Mouse (Mus musculus) ES-E14 (cell line): ENCODE results near the gene Havcr2. TPM values are rescaled to one million over a fixed set of nuclear protein-coding genes. Genes with fewer than 3 reads are reported as not detected.

Experiments
- DNase-seq: peaks from one replicate; pipeline ENCODE4 v3.0.0-alpha.2; 2013; ENCODE audit warnings: low read depth, low spot score
- H3K27ac ChIP-seq: 2 replicates; pipeline ENCODE4 v1.5.1; 2012; ENCODE audit warnings: low read depth, mild to moderate bottlenecking, low read length, moderate library complexity, mixed read lengths; ENCODE audit not compliant: poor library complexity, insufficient read depth, severe bottlenecking
- H3K36me3 ChIP-seq: 2 replicates; pipeline ENCODE4 v1.6.1; 2012; ENCODE audit warnings: mild to moderate bottlenecking, low read length, moderate library complexity, mixed read lengths; ENCODE audit not compliant: control insufficient read depth, poor library complexity, insufficient read depth, severe bottlenecking
- H3K4me1 ChIP-seq, 2 experiments: fragments of 150-350 bp in 1 of 2; sonication (generic) in 1 of 2; 2 replicates each; pipeline ENCODE4 v1.6.1; 2012; ENCODE audit warnings: low read length in 2 of 2, mild to moderate bottlenecking in 1 of 2, mixed read lengths in 1 of 2; ENCODE audit not compliant: control insufficient read depth in 2 of 2, insufficient read depth in 2 of 2, poor library complexity in 1 of 2
- H3K4me3 ChIP-seq, 2 experiments: fragments of 150-350 bp in 1 of 2; sonication (generic) in 1 of 2; 2 replicates each; pipeline ENCODE4 v1.5.1; 2012; ENCODE audit warnings: low read length in 2 of 2, low read depth in 1 of 2, mild to moderate bottlenecking in 1 of 2, mixed read lengths in 1 of 2; ENCODE audit not compliant: insufficient read depth in 1 of 2, poor library complexity in 1 of 2, severe bottlenecking in 1 of 2
- H3K9ac ChIP-seq: 2 replicates; pipeline ENCODE4 v1.6.1; 2012; ENCODE audit warnings: low read depth, mild to moderate bottlenecking, low read length, mixed read lengths; ENCODE audit not compliant: poor library complexity, insufficient read depth, severe bottlenecking
- H3K9me3 ChIP-seq: fragments of 150-350 bp; sonication (generic); 2 replicates; pipeline ENCODE4 v1.6.1; 2012; ENCODE audit warnings: low read depth, mild to moderate bottlenecking, low read length; ENCODE audit not compliant: control insufficient read depth, insufficient read depth
- CHD2 ChIP-seq: IDR thresholded peaks from 2 replicates; pipeline ENCODE4 v1.6.1; 2014; ENCODE audit warnings: mild to moderate bottlenecking, low read depth, low read length, inconsistent platforms
- HCFC1 ChIP-seq: IDR thresholded peaks from 2 replicates; pipeline ENCODE4 v1.6.1; 2012; ENCODE audit warnings: low read length, inconsistent platforms, borderline replicate concordance; ENCODE audit not compliant: insufficient read depth
- MAFK ChIP-seq: IDR thresholded peaks from 2 replicates; pipeline ENCODE4 v1.6.1; 2014; ENCODE audit warnings: mild to moderate bottlenecking, low read depth, low read length, inconsistent platforms; ENCODE audit not compliant: insufficient read depth
- ZC3H11A ChIP-seq: IDR thresholded peaks from 2 replicates; pipeline ENCODE4 v1.6.1; 2012; ENCODE audit warnings: low read depth, mild to moderate bottlenecking, inconsistent platforms, low read length, borderline replicate concordance
- ZNF384 ChIP-seq: IDR thresholded peaks from 2 replicates; pipeline ENCODE4 v1.6.1; 2012; ENCODE audit warnings: low read depth, low read length, inconsistent platforms
- in situ Hi-C, 2 experiments: fragments of 600-800 bp; cut with MboI; formaldehyde crosslinking; loops; one replicate each; pipeline ENCODE4 v1.15.1; 2025; ENCODE audit warnings: low sequenced_read_pairs in 2 of 2, inconsistent platforms in 1 of 2; ENCODE audit not compliant: unreplicated experiment in 2 of 2
- total RNA-seq: library from RNA; depleted of rRNA; stranded (reverse); fragments of 300-350 nt; gene quantifications from 2 replicates; pipeline ENCODE4 v1.2.3, GENCODE M21; 2012

The Havcr2 gene
- total RNA-seq, 1 experiment, result not detected

- H3K4me1 ChIP-seq, result peaks cover 0 to 5% of the 10 kb centered on the region in 2 experiments; a peak in 1 of 4 replicates
- peaks cover 5% of the 10 kb centered on the region for H3K36me3 ChIP-seq
- no peak overlapping the region for H3K27ac ChIP-seq
- no peak overlapping the region for H3K4me3 ChIP-seq
- DNase-seq, result no peak
- no peak overlapping the region for H3K9ac ChIP-seq
- TF ChIP-seq MAFK (no peak), CHD2 (no peak), HCFC1 (no peak), ZNF384 (no peak), ZC3H11A (no peak)
- no peaks in the 10 kb centered on the region for H3K9me3 ChIP-seq
- in situ Hi-C loops, result no loop called here
These were observed 15.7 kb upstream of the Havcr2 start for GRCm38 (mm10) chr11:46439005-46439543.

GRCm38 (mm10) chr11:46441774-46442173 lies 13.0 kb upstream of the Havcr2 start:
- no peak for TF ChIP-seq HCFC1
- no peak for TF ChIP-seq ZNF384
- peaks cover 5% of the 10 kb centered on the region for H3K36me3 ChIP-seq
- no peak overlapping the region for H3K4me3 ChIP-seq
- no peak for DNase-seq
- H3K9me3 ChIP-seq, result no peaks in the 10 kb centered on the region
- H3K4me1 ChIP-seq, result peaks cover 0 to 5% of the 10 kb centered on the region in 2 experiments; a peak in 1 of 4 replicates
- H3K27ac ChIP-seq, result no peak overlapping the region
- H3K9ac ChIP-seq, result no peak overlapping the region
- in situ Hi-C loops, result no loop called here

GRCm38 (mm10) chr11:46443152-46443551 lies 11.6 kb upstream of the Havcr2 start:
- TF ChIP-seq CHD2 (no peak), ZC3H11A (no peak), ZNF384 (no peak), HCFC1 (no peak), MAFK (no peak)
- H3K27ac ChIP-seq, result no peak overlapping the region
- no peak overlapping the region for H3K4me3 ChIP-seq
- DNase-seq, result no peak
- peaks cover 5% of the 10 kb centered on the region for H3K36me3 ChIP-seq
- no peak overlapping the region for H3K9ac ChIP-seq
- in situ Hi-C loops, result no loop called here
- H3K9me3 ChIP-seq, result no peaks in the 10 kb centered on the region
- peaks cover 0 to 2% of the 10 kb centered on the region in 2 experiments; a peak in 1 of 4 replicates for H3K4me1 ChIP-seq

GRCm38 (mm10) chr11:46443979-46444378 lies 10.8 kb upstream of the Havcr2 start:
- in situ Hi-C loops, result no loop called here
- DNase-seq, result no peak
- no peak overlapping the region for H3K9ac ChIP-seq
- TF ChIP-seq ZNF384 (no peak), MAFK (no peak), ZC3H11A (no peak), HCFC1 (no peak), CHD2 (no peak)
- H3K4me1 ChIP-seq, result no peaks in the 10 kb centered on the region
- H3K4me3 ChIP-seq, result no peak overlapping the region
- H3K27ac ChIP-seq, result no peak overlapping the region
- H3K36me3 ChIP-seq, result peaks cover 5% of the 10 kb centered on the region
- H3K9me3 ChIP-seq, result no peaks in the 10 kb centered on the region

GRCm38 (mm10) chr11:46446150-46446549 lies 8.6 kb upstream of the Havcr2 start:
- Histone ChIP-seq H3K36me3 (no peaks in the 10 kb centered on the region; the same call in 1 of the 2 replicates), H3K4me3 (no peak overlapping the region), H3K27ac (no peak overlapping the region), H3K9me3 (no peaks in the 10 kb centered on the region), H3K4me1 (no peaks in the 10 kb centered on the region), H3K9ac (no peak overlapping the region)
- TF ChIP-seq CHD2, result no peak
- TF ChIP-seq ZC3H11A, result no peak
- TF ChIP-seq ZNF384, result no peak
- TF ChIP-seq HCFC1, result no peak
- no peak for TF ChIP-seq MAFK
- in situ Hi-C loops, result no loop called here
- DNase-seq, result no peak
